Mouse (Mus musculus) lung, postnatal 14 days (tissue): ENCODE results near the gene Hfe2.
A peak's percentile ranks its signal among the peaks of the same experiment; 100 is the strongest.

Source experiments
- DNase-seq: peaks from one replicate; pipeline ENCODE4 v3.0.0; 2021

Hfe2 gene

GRCm38 (mm10) chr3:96532050-96532449, 7.1 kb downstream of the Hfe2 start:
- no peak for DNase-seq

DNA sequence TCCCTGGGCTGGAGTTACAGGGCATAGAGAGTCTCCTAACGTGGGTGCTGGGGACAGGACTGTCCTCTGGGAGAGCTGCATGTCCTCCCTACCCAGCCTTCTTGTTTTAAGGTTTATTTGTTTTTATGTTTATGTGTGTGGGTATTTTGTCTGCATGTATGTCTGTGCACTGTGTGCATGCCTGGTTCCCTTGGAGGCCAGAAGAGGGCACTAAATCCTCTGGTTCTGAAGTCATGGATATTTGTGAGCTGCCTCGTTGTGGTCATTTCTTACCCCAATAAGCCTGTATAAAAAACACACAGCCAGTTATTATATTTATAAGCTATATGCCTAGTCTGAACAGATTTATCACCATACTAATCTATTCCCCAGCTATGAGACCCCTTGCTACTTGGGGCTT, 9.3 kb downstream of the Hfe2 start:
- no peak for DNase-seq

DNA sequence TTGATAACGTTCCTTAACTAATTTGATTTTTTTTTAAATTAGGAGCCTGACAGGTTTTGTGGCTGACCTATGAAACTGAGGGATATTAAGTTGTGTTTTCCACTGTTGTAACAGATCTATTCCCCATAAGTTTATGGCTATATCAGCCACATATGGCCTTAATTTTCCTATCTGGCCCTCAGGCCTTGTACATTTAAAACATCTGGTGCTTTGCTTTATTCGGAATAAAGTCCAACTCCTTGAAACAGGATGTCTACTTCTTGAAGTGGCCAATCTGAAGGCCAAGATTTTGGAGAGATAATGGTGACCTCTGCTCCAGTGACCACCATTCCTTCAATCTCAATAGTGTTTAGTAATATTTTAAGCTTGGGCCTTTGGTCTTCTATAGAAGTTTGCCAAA, 14.3 kb downstream of the Hfe2 start:
- no peak for DNase-seq

GRCm38 (mm10) chr3:96540740-96541139, 15.8 kb downstream of the Hfe2 start:
- no peak for DNase-seq

DNA sequence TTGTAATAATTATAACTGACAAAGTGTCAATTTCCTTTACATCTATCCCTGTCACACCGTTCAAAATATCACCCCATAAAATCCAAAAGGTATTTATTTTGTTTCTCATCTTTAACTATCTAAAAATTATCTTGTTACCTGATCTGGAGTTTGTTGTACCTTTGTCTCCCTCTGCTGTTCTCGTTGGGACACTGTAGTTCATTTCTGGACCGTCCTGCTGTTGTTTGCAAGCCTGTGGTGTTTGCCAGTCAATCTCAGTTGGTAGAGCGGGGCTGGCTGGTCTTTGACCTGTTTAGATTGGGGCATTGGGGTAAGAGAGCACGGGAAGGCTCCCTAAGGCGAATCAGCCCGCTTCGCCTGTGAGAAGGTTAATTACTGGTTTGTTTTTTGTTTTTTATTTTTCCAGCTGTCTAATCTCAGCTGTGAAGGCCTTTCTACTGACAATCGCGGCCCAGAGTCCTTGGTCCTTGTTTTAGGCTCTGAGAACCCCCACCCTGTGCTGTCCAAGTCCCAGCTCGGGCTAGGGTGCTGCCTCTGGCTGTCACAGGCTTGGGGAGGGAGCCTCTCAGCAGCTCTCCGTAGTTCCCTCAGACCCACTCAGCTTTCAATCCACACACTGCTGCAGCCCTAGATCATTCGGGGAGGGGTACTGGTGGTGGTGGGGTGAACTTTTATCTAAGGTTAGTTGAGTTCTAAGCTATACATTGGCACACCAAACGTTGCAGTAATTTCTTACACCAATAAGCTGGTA, 16.5 kb downstream of the Hfe2 start:
- DNase-seq: no peak

DNA sequence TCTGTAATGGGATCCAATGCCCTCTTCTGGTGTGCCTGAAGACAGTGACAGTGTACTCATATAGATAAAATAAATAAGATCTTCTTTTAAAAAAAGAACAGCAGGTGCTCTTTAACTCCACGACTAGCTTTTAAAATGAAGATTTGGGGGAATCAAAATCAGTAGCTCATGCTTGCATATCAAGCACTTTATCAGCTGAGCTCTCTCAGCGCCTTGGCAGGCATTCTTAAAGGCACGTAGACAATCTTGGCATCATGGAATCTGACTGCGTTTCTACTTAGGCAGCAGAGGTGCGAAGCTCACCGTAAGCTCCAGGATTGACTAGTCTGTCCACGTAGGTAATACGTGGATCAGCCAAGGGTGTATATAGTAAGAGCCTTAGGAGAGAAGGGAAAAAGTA, 17.6 kb downstream of the Hfe2 start:
- no peak for DNase-seq

GRCm38 (mm10) chr3:96543345-96543744, 18.4 kb downstream of the Hfe2 start:
- DNase-seq: no peak

DNA sequence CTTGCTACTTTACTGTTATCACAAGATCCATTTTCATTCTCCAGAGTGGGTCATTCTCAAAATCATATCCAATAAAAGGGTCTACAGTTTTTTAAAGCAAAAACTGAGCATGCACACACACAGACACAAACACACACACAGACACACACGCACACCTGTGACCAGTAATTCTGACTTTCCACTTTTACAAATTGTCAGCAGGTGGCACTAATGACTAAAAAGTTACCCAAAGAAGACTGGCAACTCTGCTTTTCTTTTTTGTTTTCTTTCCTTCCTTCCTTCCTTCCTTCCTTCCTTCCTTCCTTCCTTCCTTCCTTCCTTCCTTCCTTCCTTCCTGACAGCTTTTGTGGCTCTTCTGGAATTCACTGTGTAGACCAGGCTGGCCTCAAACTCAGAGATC, 20.6 kb downstream of the Hfe2 start:
- no peak for DNase-seq

DNA sequence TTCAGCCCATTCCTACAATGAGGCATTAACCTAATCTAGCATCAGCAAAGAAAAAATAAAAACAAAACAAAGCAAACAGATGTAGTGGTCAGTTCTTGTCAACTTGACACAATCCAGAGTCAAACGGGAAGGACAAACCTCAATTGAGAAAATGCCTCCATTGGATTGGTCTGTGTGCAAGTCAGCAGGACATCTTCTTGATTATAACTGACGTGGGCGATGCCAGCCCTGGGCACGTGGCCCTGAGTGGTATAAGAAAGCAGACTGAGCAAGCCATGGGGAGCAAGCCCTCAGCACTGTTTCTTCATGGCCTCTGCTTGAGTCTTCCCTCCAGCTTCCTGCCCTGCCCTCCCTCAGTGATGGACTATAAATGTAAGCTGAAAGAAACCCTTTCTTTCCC, 21.9 kb downstream of the Hfe2 start:
- DNase-seq: no peak

- peak; percentile 90 for DNase-seq
Observed at GRCm38 (mm10) chr3:96547389-96547960, 22.5 kb downstream of the Hfe2 start.

- DNase-seq: no peak
Observed at GRCm38 (mm10) chr3:96548824-96549223, 23.9 kb downstream of the Hfe2 start.

DNA sequence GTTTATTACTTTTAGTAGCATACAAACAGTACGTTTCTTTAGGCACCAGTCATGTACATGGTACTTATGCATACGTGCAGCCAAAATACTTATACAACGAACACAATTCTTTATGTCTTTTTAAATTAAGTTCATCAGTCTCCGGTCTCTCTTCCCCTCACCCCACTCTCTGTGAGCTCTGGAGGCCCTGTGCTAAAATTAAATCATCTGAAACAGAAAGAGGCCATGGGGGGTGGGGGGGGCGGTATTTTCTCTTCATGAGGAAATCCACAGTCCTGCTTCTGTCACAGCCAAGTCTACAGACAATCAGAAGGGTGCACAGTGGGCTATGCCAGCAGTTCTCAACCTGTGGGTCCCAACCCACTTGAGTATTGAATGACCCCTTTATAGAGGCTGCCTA, 24.4 kb downstream of the Hfe2 start:
- no peak for DNase-seq

- peak; percentile 77 for DNase-seq
Observed at GRCm38 (mm10) chr3:96551203-96551602, 26.2 kb downstream of the Hfe2 start.

- DNase-seq: no peak
Observed at GRCm38 (mm10) chr3:96551890-96552289, 26.9 kb downstream of the Hfe2 start.

GRCm38 (mm10) chr3:96553601-96554000, 28.6 kb downstream of the Hfe2 start:
- no peak for DNase-seq

DNA sequence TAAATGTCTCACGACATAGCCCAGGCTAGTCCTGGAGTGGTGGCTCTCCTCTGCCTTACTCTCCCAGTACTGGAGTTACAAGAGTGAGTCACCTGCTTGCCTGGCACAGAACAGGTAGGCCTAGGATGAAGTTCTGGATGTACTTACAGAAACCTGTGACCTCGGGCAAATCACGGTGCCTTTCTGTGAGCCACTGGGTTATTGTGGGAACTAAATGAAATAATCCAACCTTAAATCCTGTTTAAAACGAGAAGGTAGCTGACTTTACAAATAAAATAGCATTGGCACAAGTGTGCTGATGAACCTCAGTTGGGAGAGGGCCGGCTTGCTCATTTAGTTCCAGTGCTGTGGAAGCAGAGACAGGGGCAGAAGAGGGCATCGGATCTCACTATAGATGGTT, 29.3 kb downstream of the Hfe2 start:
- no peak for DNase-seq

- peak; percentile 89 for DNase-seq
Observed at GRCm38 (mm10) chr3:96555041-96555596, 30.1 kb downstream of the Hfe2 start.

DNA sequence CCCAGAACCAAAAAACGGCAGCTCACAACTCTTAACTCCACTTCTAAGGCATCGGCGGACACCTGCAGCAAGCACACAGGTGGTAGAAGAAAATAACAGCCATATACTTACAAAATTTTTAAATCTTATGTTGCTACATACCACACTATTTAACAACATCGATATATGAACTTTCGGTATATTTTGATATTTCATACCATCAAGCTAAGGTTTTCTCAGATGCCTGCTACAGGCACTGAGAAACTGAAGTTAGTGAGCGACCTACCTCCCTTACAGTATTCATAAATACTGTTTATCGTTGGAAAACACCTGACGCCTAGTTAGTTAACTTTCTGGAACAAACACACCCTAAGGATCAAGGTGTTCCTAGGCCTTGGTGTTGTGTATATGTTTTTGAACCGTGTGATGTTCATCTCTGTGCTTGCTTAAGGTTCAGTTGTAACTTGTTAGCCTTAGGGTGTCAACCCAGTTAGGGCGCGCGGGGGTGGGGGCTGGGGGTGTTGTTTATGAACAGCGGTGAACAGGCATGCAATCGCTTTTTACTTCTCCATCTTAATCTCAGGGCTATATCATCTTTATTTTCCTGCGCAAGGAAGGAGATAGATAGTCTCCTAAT, 31.1 kb downstream of the Hfe2 start:
- no peak for DNase-seq

DNA sequence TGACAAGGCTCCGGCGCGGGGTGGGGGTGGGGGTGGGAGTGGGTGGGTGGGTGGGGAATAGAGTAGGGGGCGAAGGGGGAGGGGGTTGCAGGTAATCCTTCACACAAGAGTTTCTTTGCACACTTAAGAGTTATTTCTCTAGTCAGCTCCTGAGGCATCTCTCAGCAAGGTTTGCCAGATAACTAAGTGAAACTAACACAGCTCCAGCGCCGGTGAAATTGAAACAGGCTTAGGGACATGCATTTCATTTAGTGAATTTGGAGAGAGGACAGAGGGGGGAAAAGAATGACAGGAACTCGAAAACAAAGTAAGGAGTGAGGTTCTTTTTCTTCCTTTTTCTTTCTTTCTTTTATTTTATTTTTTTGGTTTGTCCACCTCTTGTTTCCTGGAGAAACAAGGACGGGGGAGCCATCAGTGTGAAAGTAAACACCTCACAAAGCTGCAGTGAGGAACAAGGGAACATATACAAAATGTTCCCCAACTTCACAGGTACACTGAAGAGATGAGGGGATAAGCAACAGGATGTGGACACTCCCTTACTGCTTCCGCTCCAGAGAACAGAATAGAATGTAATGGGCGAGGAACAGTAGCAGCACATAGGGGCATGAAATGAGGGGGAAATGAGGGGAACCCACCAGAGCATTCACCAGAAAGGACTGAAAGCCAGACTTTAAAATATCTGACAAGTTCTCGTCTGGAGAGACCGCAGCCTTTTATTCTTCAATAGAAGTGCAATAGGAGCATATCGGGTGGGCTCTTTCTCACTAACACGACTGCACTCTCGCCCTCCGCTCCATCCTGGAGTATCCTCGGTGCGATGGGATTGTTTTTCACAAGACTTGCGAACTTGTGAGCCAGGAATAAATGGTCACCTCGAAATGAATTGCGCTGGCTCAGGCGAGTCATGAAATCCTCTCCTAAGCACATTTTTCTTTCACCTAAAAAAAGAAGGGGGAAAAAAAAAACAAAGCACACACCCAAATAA, 32.0 kb downstream of the Hfe2 start:
- peak; percentile 59 for DNase-seq

GRCm38 (mm10) chr3:96557694-96558093, 32.7 kb downstream of the Hfe2 start, which contains the start of gene Txnip:
Txnip (plus strand) TSS chr3:96557957.
- peak; percentile 100 for DNase-seq

DNA sequence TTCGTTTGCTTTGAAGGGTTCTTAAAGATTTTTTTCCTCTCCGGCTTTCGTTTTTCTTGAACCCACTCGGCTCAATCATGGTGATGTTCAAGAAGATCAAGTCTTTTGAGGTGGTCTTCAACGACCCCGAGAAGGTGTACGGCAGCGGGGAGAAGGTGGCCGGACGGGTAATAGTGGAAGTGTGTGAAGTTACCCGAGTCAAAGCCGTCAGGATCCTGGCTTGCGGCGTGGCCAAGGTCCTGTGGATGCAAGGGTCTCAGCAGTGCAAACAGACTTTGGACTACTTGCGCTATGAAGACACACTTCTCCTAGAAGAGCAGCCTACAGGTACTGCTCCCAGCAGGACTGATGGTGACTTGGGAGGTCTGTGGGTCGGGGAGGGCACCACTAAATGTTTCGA, 33.2 kb downstream of the Hfe2 start:
- DNase-seq: no peak

DNA sequence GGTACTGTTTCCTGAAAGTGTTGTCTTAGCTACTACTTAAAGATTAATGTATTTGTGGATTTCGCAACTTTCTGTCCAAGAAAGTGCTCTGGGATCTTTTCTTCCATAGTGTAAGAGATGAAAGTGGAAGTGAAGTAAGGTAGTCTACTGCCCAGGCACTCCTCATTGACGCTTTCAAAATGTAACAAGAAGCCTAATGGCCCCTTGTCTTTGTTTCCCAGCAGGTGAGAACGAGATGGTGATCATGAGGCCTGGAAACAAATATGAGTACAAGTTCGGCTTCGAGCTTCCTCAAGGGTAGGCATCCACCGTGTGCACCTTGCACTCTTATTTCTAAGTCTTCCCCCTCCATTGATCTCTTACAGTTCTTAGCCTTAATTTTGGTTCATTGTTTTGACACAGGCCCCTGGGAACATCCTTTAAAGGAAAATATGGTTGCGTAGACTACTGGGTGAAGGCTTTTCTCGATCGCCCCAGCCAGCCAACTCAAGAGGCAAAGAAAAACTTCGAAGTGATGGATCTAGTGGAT, 33.8 kb downstream of the Hfe2 start:
- DNase-seq: no peak
